Mouse (Mus musculus): ENCODE measurements at regions not wholly inside any gene's neighbourhood (a gene's known extent, or its start where the extent isn't known, plus 50 kb on each side); places are given as distances from the start of the nearest gene placed in this dataset.

- no peak for DNase-seq (ENCODE audit: low spot score in 2 of 2)
Observed at GRCm38 (mm10) chr13:85639376-85640229, 350.7 kb upstream of the Rasa1 start.

GRCm38 (mm10) chr13:85629506-85630175, 340.7 kb upstream of the Rasa1 start:
- DNase-seq (ENCODE audit: low spot score in 2 of 2), result peak; percentile 46 to 57

Measured in layer of hippocampus, adult 8-10 months (tissue).